Mouse (Mus musculus): Measurements from ENCODE around the gene Sec22b.

DNA sequence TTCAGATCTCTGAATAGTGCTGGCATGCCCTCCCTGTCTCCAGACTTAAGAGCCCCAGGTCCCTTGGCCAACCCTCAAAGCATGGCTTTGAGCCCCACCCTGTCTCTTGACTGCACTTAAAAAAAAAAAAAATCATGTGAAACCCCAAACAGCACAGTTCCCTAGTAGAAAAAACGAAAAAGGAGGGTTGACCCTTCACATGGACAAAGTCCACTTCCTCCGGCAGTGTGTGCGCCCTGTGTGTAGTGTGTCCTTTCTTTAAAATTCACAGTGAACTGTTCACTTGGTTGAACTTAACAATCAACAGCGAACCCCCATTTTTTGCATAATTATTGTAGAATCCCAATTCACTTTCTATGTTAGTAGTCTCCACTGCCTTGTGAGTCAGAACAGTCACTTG, 34.3 kb upstream of the Sec22b start:
- TF ChIP-seq CTCF (IDR thresholded peaks at IDR 0.05; ENCODE audit: low read depth) (no peak), EP300 (IDR thresholded peaks at IDR 0.05; ENCODE audit: low read depth) (no peak)

All from liver, embryonic 14.5 days (tissue).